Mouse (Mus musculus) neural tube, embryonic 15.5 days (tissue): ENCODE results near the gene Sav1. TPM values are rescaled to one million over a fixed set of nuclear protein-coding genes. Genes with fewer than 3 reads are reported as not detected.

Source experiments
- polyA plus RNA-seq: library from polyadenylated mRNA; unstranded; fragments of >200 nt; fragmentation: Nextera tagmentation; extraction: Ambion mirVana; gene quantifications from 2 replicates; pipeline ENCODE4 v1.2.1, GENCODE M21; 2015

Sav1 gene
- polyA plus RNA-seq, 1 experiment from 2014 or later, result 2.2 TPM

Other genes with a start within 250 kb of the Sav1 start
- 9.3 and 11.9 TPM in 2 replicates for gene Cdkl1, start 195.7 kb downstream of the Sav1 start, polyA plus RNA-seq
- 122 and 155 TPM in 2 replicates for gene Atl1, start 94.4 kb downstream of the Sav1 start, polyA plus RNA-seq
- 25.4 and 25.8 TPM in 2 replicates for gene Map4k5, start 93.8 kb downstream of the Sav1 start, polyA plus RNA-seq
- gene Nin, start 126.7 kb upstream of the Sav1 start, polyA plus RNA-seq, result 9.1 and 10.6 TPM in 2 replicates
- gene Abhd12b, start 167.1 kb upstream of the Sav1 start, polyA plus RNA-seq, result 0.20 and 0.22 TPM in 2 replicates
- gene Pygl, start 244.5 kb upstream of the Sav1 start, polyA plus RNA-seq, result 10.0 and 17.0 TPM in 2 replicates